Mouse (Mus musculus) cerebellum, postnatal 14 days (tissue): ENCODE measurements around the gene Gm10378.
"Not testable (repeated sequence)": the region's sequence is repeated elsewhere in the genome, so short reads cannot be mapped to it uniquely, and the experiment has no call there.

ENCODE experiments used
- DNase-seq, 2 experiments: peaks; one replicate each; pipeline ENCODE4 v3.0.0; 2021; ENCODE audit warnings: mixed read lengths in 2 of 2

Gm10378 gene

GRCm38 (mm10) chr14:42655638-42656037 lies at the start of gene Gm10378:
Gene Gm10378 (plus strand): TSS chr14:42655938.
- DNase-seq = not testable (repeated sequence)

- DNase-seq = not testable (repeated sequence)
These were observed 13.9 kb upstream of the Gm10378 start, which contains the start of gene Gm3633 for GRCm38 (mm10) chr14:42641817-42642216. Gene Gm3633 (minus strand): TSS chr14:42641917.
